16 mouse cellular contexts compared by ENCODE assay signal in the genomic region with DNA sequence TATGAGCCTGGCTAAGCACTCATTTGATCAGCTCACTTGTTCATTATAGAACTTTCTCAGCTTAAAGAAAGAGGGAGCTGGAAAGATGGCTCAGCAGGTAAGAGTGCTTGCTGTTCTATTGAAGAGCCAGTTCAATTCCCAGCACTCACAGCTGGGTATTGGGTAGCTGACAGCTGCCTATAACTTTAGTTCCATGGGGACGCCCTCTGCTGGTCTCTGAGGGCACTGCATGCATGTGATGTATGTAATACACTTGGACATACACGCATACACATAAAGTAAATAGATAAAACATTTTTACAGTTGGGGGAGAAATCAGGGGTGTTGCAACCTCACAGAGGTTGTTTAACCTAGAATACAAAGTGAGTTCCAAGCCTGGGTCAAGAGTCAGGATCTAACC. TPM values are rescaled to one million over a fixed set of nuclear protein-coding genes. Genes with fewer than 3 reads are reported as not detected.
DNase-seq lines count a peak whose midpoint lies in the region; ATAC-seq and TF ChIP-seq lines count a peak whose summit lies in the region.
"Had no signal": no experiment of that assay in that cellular context is flagged by ENCODE, and none has a peak within 500 bp of the region (broad histone marks: within the 10 kb centered on the region; RNA-seq: fewer than 3 reads in every experiment).

No protein-coding gene starts in this region.

- DNase-seq in hindbrain, postnatal 0 days (ENCODE audit: low spot score): peak; percentile 45
- DNase-seq in right cerebral cortex, postnatal 14 days: peak; percentile 52
- DNase-seq in right cerebral cortex, postnatal 25 days: no peak
- DNase-seq in testis, postnatal 14 days (ENCODE audit: low spot score): peak; percentile 30
- no peak for DNase-seq in embryo, embryonic 10.5 days (ENCODE audit: low spot score)
- DNase-seq: cerebellum, postnatal 36 days; kidney, postnatal 14 days; lung, postnatal 36 days; thymus, postnatal 14 days had no signal

- no peaks in the 10 kb centered on the region for H3K9me3 ChIP-seq in hindbrain, postnatal 0 days (ENCODE audit: low read length)
- H3K9me3 ChIP-seq in hindbrain, embryonic 12.5 days (replicated peaks): no peaks in the 10 kb centered on the region
- H3K9me3 ChIP-seq: limb, embryonic 15.5 days had no signal

- no peak overlapping the region for H3K9ac ChIP-seq in hindbrain, postnatal 0 days (replicated peaks; ENCODE audit: low read length)
- no peak overlapping the region for H3K9ac ChIP-seq in hindbrain, embryonic 12.5 days
- H3K9ac ChIP-seq: limb, embryonic 15.5 days had no signal

- 87% methylated on average over 2 of the region's 2 CpGs for WGBS in hindbrain, postnatal 0 days
- whole genome bisulfite sequencing in hindbrain, embryonic 12.5 days: 92% methylated on average over 2 of the region's 2 CpGs
- 73% methylated on average over 2 of the region's 2 CpGs for WGBS in bone marrow, adult 2 months

- peaks cover 5% of the 10 kb centered on the region; the same call in 1 of the 2 replicates for H3K36me3 ChIP-seq in hindbrain, postnatal 0 days (ENCODE audit: insufficient read depth, low read length)
- no peaks in the 10 kb centered on the region for H3K36me3 ChIP-seq in hindbrain, embryonic 12.5 days
- H3K36me3 ChIP-seq: limb, embryonic 15.5 days had no signal

- no peak for ATAC-seq in hindbrain, postnatal 0 days
- ATAC-seq in hindbrain, embryonic 12.5 days (ENCODE audit: low FRiP score): no peak
- ATAC-seq: activated CD4-positive, CD25-positive, alpha-beta regulatory T cell, adult 4 months had no signal

- peaks cover 13% of the 10 kb centered on the region; the same call in 1 of the 2 replicates for H3K4me1 ChIP-seq in hindbrain, postnatal 0 days (ENCODE audit: insufficient read depth, low read length)
- peaks cover 11% of the 10 kb centered on the region for H3K4me1 ChIP-seq in hindbrain, embryonic 12.5 days
- no peaks in the 10 kb centered on the region for H3K4me1 ChIP-seq in bone marrow, adult 2 months (ENCODE audit: control insufficient read depth, insufficient read depth, low read length)
- H3K4me1 ChIP-seq: limb, embryonic 15.5 days had no signal

- no peak overlapping the region for H3K4me3 ChIP-seq in hindbrain, postnatal 0 days (ENCODE audit: low read length)
- no peak overlapping the region for H3K4me3 ChIP-seq in hindbrain, embryonic 12.5 days
- no peak overlapping the region for H3K4me3 ChIP-seq in bone marrow, adult 2 months (replicated peaks; ENCODE audit: control insufficient read depth, low read depth, low read length)
- H3K4me3 ChIP-seq: limb, embryonic 15.5 days; myocyte had no signal

- peak; percentile 64 for TF ChIP-seq CTCF in hindbrain, postnatal 0 days (IDR thresholded peaks at IDR 0.05; ENCODE audit: low read depth)
- peak; percentile 37; the same call in 1 of the 2 replicates for TF ChIP-seq CTCF in bone marrow, adult 2 months (IDR thresholded peaks at IDR 0.05; ENCODE audit: control insufficient read depth, insufficient read depth, low read length)

- H3K27ac ChIP-seq in hindbrain, postnatal 0 days: 0 out of 2 replicates have a peak overlapping the region, but pooled peaks have one; percentile 26
- no peak overlapping the region; the same call in 1 of the 2 replicates for H3K27ac ChIP-seq in hindbrain, embryonic 12.5 days
- no peak overlapping the region for H3K27ac ChIP-seq in bone marrow, adult 2 months (ENCODE audit: control insufficient read depth, insufficient read depth, low read depth, low read length, poor library complexity)
- H3K27ac ChIP-seq: limb, embryonic 15.5 days had no signal

- TF ChIP-seq POLR2A in bone marrow, adult 2 months (IDR thresholded peaks at IDR 0.05; ENCODE audit: borderline replicate concordance, control insufficient read depth, low read depth, low read length): no peak

- no peak overlapping the region for H3K4me2 ChIP-seq in hindbrain, postnatal 0 days (ENCODE audit: low read depth, low read length)
- no peak overlapping the region for H3K4me2 ChIP-seq in hindbrain, embryonic 12.5 days (replicated peaks)
- H3K4me2 ChIP-seq: heart, embryonic 11.5 days; limb, embryonic 15.5 days had no signal

- H3K27me3 ChIP-seq in hindbrain, postnatal 0 days (ENCODE audit: insufficient read depth, low read length): no peaks in the 10 kb centered on the region
- peaks cover 10% of the 10 kb centered on the region; the same call in 1 of the 2 replicates for H3K27me3 ChIP-seq in hindbrain, embryonic 12.5 days

RNA-seq across cellular contexts. Expression of gene Lrtm2, which starts 11.2 kb away (rescaled TPM):
- total RNA-seq in hindbrain, postnatal 0 days (2014; rRNA removed): 37.5 and 44.4 TPM in 2 replicates
- polyA plus RNA-seq in hindbrain, postnatal 0 days (2015; fragmentation: Nextera tagmentation; extraction: Ambion mirVana): 15.2 and 16.3 TPM in 2 replicates
- polyA plus RNA-seq in hindbrain, embryonic 12.5 days (2016; fragmentation: Nextera tagmentation; extraction: Ambion mirVana): 0.68 and 0.80 TPM in 2 replicates
- not detected in 2 replicates for polyA plus RNA-seq in bone marrow, adult 2 months (2011; ENCODE audit: insufficient read depth, insufficient read length, low replicate concordance, missing spikeins)
- total RNA-seq: CH12.LX had no signal
- polyA plus RNA-seq: activated CD4-positive, CD25-positive, alpha-beta regulatory T cell, adult 4 months; heart, embryonic 11.5 days had no signal

Comparison
In these comparisons a context has a peak if more than half of its experiments do, and no peak if none do; other contexts are left out.
1. DNase-seq: peak in hindbrain, postnatal 0 days (single experiment), right cerebral cortex, postnatal 14 days (single experiment) and testis, postnatal 14 days (single experiment); none in right cerebral cortex, postnatal 25 days (single experiment) and embryo, embryonic 10.5 days (single experiment).